9 mouse cellular contexts compared by ENCODE assay signal in genomic region chr13:78194135-78194849, GRCm38 (mm10). TPM values are rescaled to one million over a fixed set of nuclear protein-coding genes. Genes with fewer than 3 reads are reported as not detected.
DNase-seq lines count a peak whose midpoint lies in the region; ATAC-seq lines count a peak whose summit lies in the region.
"Had no signal": no experiment of that assay in that cellular context is flagged by ENCODE, and none has a peak within 500 bp of the region (broad histone marks: within the 10 kb centered on the region; RNA-seq: fewer than 3 reads in every experiment).

No protein-coding gene starts in this region.

- ATAC-seq in neural tube, embryonic 11.5 days (ENCODE audit: insufficient read depth, low FRiP score, low TSS enrichment) = no peak
- ATAC-seq in intestine, embryonic 16.5 days = no peak
- no peak for ATAC-seq in stomach, embryonic 15.5 days (ENCODE audit: insufficient read depth, low FRiP score, low read depth)
- ATAC-seq in megakaryocyte progenitor cell, adult 5-6 weeks (replicated peaks; ENCODE audit: poor library complexity) = no peak

- peak overlapping the region; percentile 84 for H3K27ac ChIP-seq in heart, embryonic 10.5 days
- peak overlapping the region; percentile 88 for H3K27ac ChIP-seq in neural tube, embryonic 11.5 days (ENCODE audit: low read depth, low read length)
- no peak overlapping the region for H3K27ac ChIP-seq in intestine, embryonic 16.5 days (ENCODE audit: low read length)
- peak overlapping the region; percentile 11; the same call in 1 of the 2 replicates for H3K27ac ChIP-seq in stomach, embryonic 15.5 days

- peak overlapping the region; percentile 67 for H3K4me3 ChIP-seq in heart, embryonic 10.5 days
- H3K4me3 ChIP-seq in neural tube, embryonic 11.5 days (ENCODE audit: low read depth, low read length) = peak overlapping the region; percentile 98
- peak overlapping the region; percentile 33 for H3K4me3 ChIP-seq in intestine, embryonic 16.5 days (ENCODE audit: low read length)
- H3K4me3 ChIP-seq in stomach, embryonic 15.5 days (replicated peaks) = peak overlapping the region; percentile 40

- no peak for DNase-seq in heart, embryonic 10.5 days (ENCODE audit: low spot score)
- no peak for DNase-seq in heart, postnatal 36 days
- DNase-seq in neural tube, embryonic 11.5 days (ENCODE audit: low spot score) = peak; percentile 34
- no peak for DNase-seq in neural tube, embryonic 10.5 days (ENCODE audit: extremely low spot score, low spot score)
- no peak for DNase-seq in urinary bladder, postnatal 36 days (ENCODE audit: low spot score in 2 of 2)
- DNase-seq: thymus, adult 2 months had no signal

- peak overlapping the region; percentile 99 for H3K4me2 ChIP-seq in neural tube, embryonic 11.5 days (ENCODE audit: low read depth)
- H3K4me2 ChIP-seq in intestine, embryonic 16.5 days (ENCODE audit: low read depth, low read length) = peak overlapping the region; percentile 53
- peak overlapping the region; percentile 57 for H3K4me2 ChIP-seq in stomach, embryonic 15.5 days

- H3K36me3 ChIP-seq in heart, embryonic 10.5 days = 0 out of 2 replicates have a peak, but pooled peaks cover 13% of the 10 kb centered on the region
- peaks cover 8% of the 10 kb centered on the region; the same call in 1 of the 2 replicates for H3K36me3 ChIP-seq in neural tube, embryonic 11.5 days (ENCODE audit: control insufficient read depth, insufficient read depth, low read length)
- no peaks in the 10 kb centered on the region for H3K36me3 ChIP-seq in intestine, embryonic 16.5 days (ENCODE audit: control insufficient read depth, insufficient read depth, low read length)
- no peaks in the 10 kb centered on the region for H3K36me3 ChIP-seq in stomach, embryonic 15.5 days

- no peaks in the 10 kb centered on the region for H3K9me3 ChIP-seq in heart, embryonic 10.5 days
- no peaks in the 10 kb centered on the region for H3K9me3 ChIP-seq in neural tube, embryonic 11.5 days (ENCODE audit: control insufficient read depth, low read length)
- H3K9me3 ChIP-seq in intestine, embryonic 16.5 days (ENCODE audit: control insufficient read depth, low read length) = no peaks in the 10 kb centered on the region
- no peaks in the 10 kb centered on the region for H3K9me3 ChIP-seq in stomach, embryonic 15.5 days

- H3K27me3 ChIP-seq in heart, embryonic 10.5 days (ENCODE audit: insufficient read depth, poor library complexity, severe bottlenecking) = peaks cover 71% of the 10 kb centered on the region
- no peaks in the 10 kb centered on the region for H3K27me3 ChIP-seq in neural tube, embryonic 11.5 days (ENCODE audit: control insufficient read depth, insufficient read depth, low read length)
- H3K27me3 ChIP-seq in intestine, embryonic 16.5 days (replicated peaks; ENCODE audit: control insufficient read depth, insufficient read depth, low read length) = peaks cover 40% of the 10 kb centered on the region
- H3K27me3 ChIP-seq in stomach, embryonic 15.5 days (replicated peaks) = peaks cover 18% of the 10 kb centered on the region

- WGBS in heart, embryonic 10.5 days = 10% methylated on average over 26 of the region's 26 CpGs
- WGBS in neural tube, embryonic 11.5 days = 3% methylated on average over 25 of the region's 26 CpGs
- 24% methylated on average over 26 of the region's 26 CpGs for WGBS in intestine, embryonic 16.5 days
- 17% methylated on average over 24 of the region's 26 CpGs for WGBS in stomach, embryonic 15.5 days

- intact Hi-C loops in heart, postnatal 36 days (cut with DNase I) = loop anchor here (10.0 kb wide), 2 partner anchors 329 to 1219 kb away; no protein-coding TSS in a partner anchor

- peaks cover 23% of the 10 kb centered on the region for H3K4me1 ChIP-seq in heart, embryonic 10.5 days
- peaks cover 35% of the 10 kb centered on the region for H3K4me1 ChIP-seq in neural tube, embryonic 11.5 days (ENCODE audit: control insufficient read depth, insufficient read depth, low read length)
- peaks cover 10% of the 10 kb centered on the region; the same call in 1 of the 2 replicates for H3K4me1 ChIP-seq in intestine, embryonic 16.5 days (ENCODE audit: control insufficient read depth, insufficient read depth, low read length)
- 0 out of 2 replicates have a peak, but pooled peaks cover 4% of the 10 kb centered on the region for H3K4me1 ChIP-seq in stomach, embryonic 15.5 days

- peak overlapping the region; percentile 96 for H3K9ac ChIP-seq in neural tube, embryonic 11.5 days (ENCODE audit: low read length)
- no peak overlapping the region for H3K9ac ChIP-seq in intestine, embryonic 16.5 days (ENCODE audit: low read depth, low read length)
- peak overlapping the region; percentile 18; the same call in 1 of the 2 replicates for H3K9ac ChIP-seq in stomach, embryonic 15.5 days

RNA-seq across cellular contexts. Expression of gene Nr2f1, which starts 5.3 kb away (rescaled TPM):
- polyA plus RNA-seq in heart, embryonic 10.5 days (2016; fragmentation: Nextera tagmentation; extraction: Ambion mirVana) = 6.0 and 13.8 TPM in 2 replicates
- total RNA-seq in heart, postnatal 36 days (2021) = 1 to 10 TPM; 3.8 to 4.1 TPM
- 61.2 and 62.9 TPM in 2 replicates for polyA plus RNA-seq in neural tube, embryonic 11.5 days (2014; fragmentation: Nextera tagmentation; extraction: Ambion mirVana)
- polyA plus RNA-seq in intestine, embryonic 16.5 days (2015; fragmentation: Nextera tagmentation; extraction: Ambion mirVana) = 0.87 and 1.2 TPM in 2 replicates
- 11.6 and 11.7 TPM in 2 replicates for polyA plus RNA-seq in stomach, embryonic 15.5 days (2015; fragmentation: Nextera tagmentation; extraction: Ambion mirVana)
- total RNA-seq in megakaryocyte progenitor cell, adult 5-6 weeks (2015) = not detected in 2 replicates
- not detected in 2 replicates for total RNA-seq in megakaryocyte progenitor cell, adult 5-6 weeks (2017)

Comparison
In these comparisons a context has a peak if more than half of its experiments do, and no peak if none do; other contexts are left out.
1. H3K4me3 ChIP-seq: peak in every context shown above with its lines; median percentile 98 in neural tube, embryonic 11.5 days; 67 in heart, embryonic 10.5 days; 40 in stomach, embryonic 15.5 days; 33 in intestine, embryonic 16.5 days.